Mouse (Mus musculus): ENCODE data around the gene Gja8.

- no peak for TF ChIP-seq POLR2A (IDR thresholded peaks at IDR 0.05; ENCODE audit: borderline replicate concordance, extremely low read depth, insufficient read depth, insufficient read length, poor library complexity, severe bottlenecking)
- no peak for TF ChIP-seq CTCF (IDR thresholded peaks at IDR 0.05; ENCODE audit: borderline replicate concordance, extremely low read depth, insufficient read depth, insufficient read length)
Measured at GRCm38 (mm10) chr3:96942706-96943105, 16.9 kb upstream of the Gja8 start.
